Mouse (Mus musculus) forebrain, embryonic 15.5 days (tissue): ENCODE measurements around the gene Cd151. TPM values are rescaled to one million over a fixed set of nuclear protein-coding genes. Genes with fewer than 3 reads are reported as not detected.

ENCODE experiments used
- ATAC-seq: fragments of 200-750 bp; cut with Nextera tagmentation; replicated peaks from 2 replicates; pipeline ENCODE4 v1.8.0; 2017; ENCODE audit warnings: mild to moderate bottlenecking, moderate TSS enrichment, moderate library complexity
- H3K27ac ChIP-seq: fragments of 300-500 bp; sonication (generic); replicated peaks from 2 replicates; pipeline ENCODE4 v1.5.1; 2015; ENCODE audit warnings: mild to moderate bottlenecking, inconsistent platforms
- H3K27me3 ChIP-seq: fragments of 300-500 bp; sonication (generic); 2 replicates; pipeline ENCODE4 v1.6.1; 2015; ENCODE audit warnings: inconsistent platforms
- H3K36me3 ChIP-seq: fragments of 300-500 bp; sonication (generic); 2 replicates; pipeline ENCODE4 v1.6.1; 2015; ENCODE audit warnings: mild to moderate bottlenecking, inconsistent platforms
- H3K4me1 ChIP-seq: fragments of 300-500 bp; sonication (generic); 2 replicates; pipeline ENCODE4 v1.6.1; 2015; ENCODE audit warnings: inconsistent platforms
- H3K4me2 ChIP-seq: fragments of 300-500 bp; sonication (generic); replicated peaks from 2 replicates; pipeline ENCODE4 v1.6.1; 2015; ENCODE audit warnings: mild to moderate bottlenecking, inconsistent platforms
- H3K4me3 ChIP-seq: fragments of 300-500 bp; sonication (generic); 2 replicates; pipeline ENCODE4 v1.5.1; 2015; ENCODE audit warnings: mild to moderate bottlenecking, inconsistent platforms
- H3K9ac ChIP-seq: fragments of 300-500 bp; sonication (generic); replicated peaks from 2 replicates; pipeline ENCODE4 v1.6.1; 2015; ENCODE audit warnings: mild to moderate bottlenecking, inconsistent platforms
- H3K9me3 ChIP-seq: fragments of 300-500 bp; sonication (generic); 2 replicates; pipeline ENCODE4 v1.6.1; 2016; ENCODE audit warnings: inconsistent platforms
- WGBS: fragments of 180-500 bp; shearing (Covaris S2); methylation state at CpG from one replicate; pipeline ENCODE4 v1.1.7; 2015; ENCODE audit warnings: mixed read lengths; 5-methylcytosine and 5-hydroxymethylcytosine counted together
- polyA plus RNA-seq: library from polyadenylated mRNA; unstranded; fragments of >200 nt; fragmentation: Nextera tagmentation; extraction: Ambion mirVana; gene quantifications from 2 replicates; pipeline ENCODE4 v1.2.1, GENCODE M21; 2015

Gene Cd151
- 15.9 and 18.6 TPM in 2 replicates for polyA plus RNA-seq

DNA sequence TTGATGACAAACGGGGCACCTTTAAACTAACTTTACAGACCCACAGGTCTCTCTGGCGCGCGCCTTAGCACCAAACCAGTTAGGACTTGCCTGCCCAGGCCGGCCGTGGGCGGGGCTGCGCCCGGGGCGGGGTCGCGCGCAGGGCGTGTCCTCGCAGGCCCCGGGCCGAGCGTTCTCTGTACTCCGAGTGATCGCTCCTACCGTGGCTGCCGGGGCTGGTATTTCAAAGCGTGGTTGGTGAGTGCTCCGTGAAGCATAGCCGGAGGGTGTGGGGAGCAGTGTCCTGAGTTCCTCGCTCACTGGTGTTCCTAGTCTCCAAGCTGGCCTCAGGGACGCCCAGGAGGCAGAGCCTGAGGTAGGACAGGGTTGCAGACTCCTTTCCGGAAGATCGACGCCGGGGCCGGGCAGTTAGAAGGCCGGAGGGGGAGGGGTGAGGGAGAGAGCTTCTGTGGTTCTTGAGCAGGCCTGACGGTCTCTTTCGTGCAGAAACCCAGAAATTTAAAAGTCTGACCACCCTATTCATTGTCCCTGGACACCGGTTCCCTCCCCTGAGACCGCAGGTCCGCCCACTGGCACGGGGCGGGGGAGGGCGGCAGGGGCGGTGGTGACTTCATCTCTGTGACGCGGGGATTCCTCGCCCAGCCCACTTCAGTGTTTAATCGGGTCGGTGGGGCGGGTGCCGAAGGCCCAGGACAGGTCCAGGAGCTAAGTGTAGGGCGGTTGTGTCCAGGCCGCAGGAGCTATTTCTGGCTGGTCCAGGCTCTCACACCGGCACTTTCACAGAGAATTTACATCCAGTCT lies at the start of gene Cd151:
TSS of gene Cd151 (plus strand) at position 163 of the 801 bp plus-strand sequence.
- Histone ChIP-seq H3K27ac (peak within 1 kb of the TSS; percentile 79), H3K4me2 (peak within 1 kb of the TSS; percentile 56), H3K27me3 (peaks cover 43% of the 10 kb centered on the region), H3K9ac (peak within 1 kb of the TSS; percentile 82), H3K4me3 (peak within 1 kb of the TSS; percentile 67), H3K9me3 (no peaks in the 10 kb centered on the region), H3K4me1 (peaks cover 45% of the 10 kb centered on the region), H3K36me3 (peaks cover 24% of the 10 kb centered on the region)
- under 1% methylated on average over 52 of the region's 52 CpGs for WGBS
- ATAC-seq, result peak; percentile 44

DNA sequence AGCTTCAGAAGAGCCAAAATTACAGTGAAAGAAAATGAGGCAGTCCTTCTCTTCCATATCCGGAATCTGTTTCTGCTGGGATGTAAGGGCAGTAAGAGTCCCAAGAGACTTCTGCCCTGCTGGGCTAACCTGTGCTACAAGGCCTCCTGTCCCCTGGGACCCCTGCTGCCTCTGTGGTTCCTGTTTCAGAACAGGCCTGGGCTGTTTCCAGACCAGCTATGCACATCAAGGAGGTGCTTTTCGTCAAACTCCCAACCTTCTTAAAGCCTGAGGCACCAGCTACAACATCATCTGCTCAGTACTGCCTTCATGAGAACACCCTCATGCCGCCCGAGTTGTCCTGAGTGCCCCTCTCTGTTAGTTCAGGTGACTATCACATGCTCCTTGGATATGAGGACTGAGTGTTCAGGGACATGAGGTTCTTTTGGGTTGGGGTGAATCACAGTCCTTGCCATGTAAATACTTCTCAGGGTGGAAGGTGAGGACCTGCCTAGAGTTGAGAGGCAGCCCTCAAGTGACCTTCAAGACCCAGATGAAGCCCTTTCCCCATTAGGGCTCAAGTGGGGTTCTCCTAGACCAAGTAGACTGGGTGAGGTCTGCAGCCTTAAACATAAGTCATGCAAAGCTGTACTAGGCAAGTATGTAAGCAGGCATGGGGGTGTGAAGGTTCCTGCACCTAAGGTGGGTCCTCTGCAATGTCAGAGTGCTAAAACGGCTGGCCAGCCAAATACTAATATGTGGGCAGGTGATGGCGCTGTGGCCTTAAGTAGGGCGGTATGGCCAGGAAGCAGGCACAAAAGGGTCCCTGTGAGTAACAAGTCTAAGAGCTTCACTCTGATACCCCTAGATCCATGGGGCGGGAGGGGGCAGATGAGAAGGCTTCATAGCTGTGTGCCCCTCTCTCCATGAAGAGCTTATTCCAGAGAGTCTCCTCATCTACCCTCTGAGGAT lies 49.2 kb upstream of the Cd151 start:
- 76% methylated on average over 8 of the region's 8 CpGs for WGBS

DNA sequence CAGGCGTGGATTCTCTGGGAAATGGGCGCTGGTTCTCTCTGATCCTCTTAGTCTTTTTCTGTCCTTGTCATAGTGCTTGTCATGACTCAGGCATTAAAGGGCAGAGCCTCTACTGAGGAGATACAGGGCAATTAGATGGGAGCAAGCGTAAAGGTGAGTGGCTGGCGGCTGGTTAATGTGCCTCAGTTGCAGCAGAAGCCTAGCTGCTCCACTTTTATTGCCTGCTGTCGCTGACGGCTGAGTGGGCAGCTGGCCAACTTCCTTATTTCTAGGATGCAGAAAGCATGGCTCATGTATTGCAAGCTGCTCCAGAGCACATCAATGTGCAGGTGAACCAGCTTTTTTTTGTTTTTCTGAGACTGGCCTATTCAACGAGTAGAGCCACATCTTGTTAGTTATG lies 48.2 kb upstream of the Cd151 start:
- WGBS, result 65% methylated on average over 7 of the region's 7 CpGs
- ATAC-seq, result no peak
- no peaks in the 10 kb centered on the region for H3K36me3 ChIP-seq
- H3K4me3 ChIP-seq, result no peak overlapping the region
- H3K27me3 ChIP-seq, result no peaks in the 10 kb centered on the region
- H3K4me2 ChIP-seq, result no peak overlapping the region
- peaks cover 10% of the 10 kb centered on the region for H3K4me1 ChIP-seq
- no peak overlapping the region for H3K27ac ChIP-seq
- no peaks in the 10 kb centered on the region for H3K9me3 ChIP-seq
- no peak overlapping the region for H3K9ac ChIP-seq

More for the DNA sequence above, 49.2 kb upstream of the Cd151 start:
- H3K9me3 ChIP-seq, result no peaks in the 10 kb centered on the region
- H3K27me3 ChIP-seq, result no peaks in the 10 kb centered on the region
- H3K27ac ChIP-seq, result no peak overlapping the region
- ATAC-seq, result no peak
- H3K4me2 ChIP-seq, result no peak overlapping the region
- no peaks in the 10 kb centered on the region for H3K36me3 ChIP-seq
- H3K4me1 ChIP-seq, result peaks cover 15% of the 10 kb centered on the region
- no peak overlapping the region for H3K4me3 ChIP-seq
- no peak overlapping the region for H3K9ac ChIP-seq

DNA sequence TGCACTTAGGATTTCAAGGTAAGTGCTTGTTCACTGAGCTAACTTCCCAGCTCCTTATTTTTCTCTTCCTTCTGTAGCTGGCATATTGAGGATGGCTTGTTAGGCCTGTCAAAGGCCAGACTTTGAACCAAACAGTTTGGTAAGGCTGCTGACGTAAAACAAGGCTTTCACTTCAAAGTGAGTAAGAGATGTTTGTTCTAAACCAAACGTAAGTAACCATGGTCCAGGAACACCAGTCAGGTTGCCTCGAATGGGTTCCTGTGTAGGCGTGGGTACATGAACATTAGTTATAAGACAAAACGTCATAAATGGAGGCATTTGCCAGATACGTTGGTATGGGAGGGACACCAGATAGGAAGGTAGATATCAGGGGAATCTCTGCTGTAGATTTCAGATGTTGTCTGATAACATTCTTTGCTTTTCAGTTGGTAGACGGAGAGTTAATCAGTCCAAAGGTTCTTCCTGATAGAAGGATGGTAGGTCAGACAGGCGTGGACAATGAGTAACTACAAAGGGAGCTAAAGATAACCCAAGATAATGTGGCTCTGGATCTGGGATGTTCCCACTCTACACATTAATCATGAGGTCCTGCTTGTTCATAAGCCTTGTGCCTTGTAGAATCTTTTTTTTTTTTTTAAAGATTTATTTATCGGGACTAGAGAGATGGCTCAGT lies 47.0 kb upstream of the Cd151 start:
- H3K27ac ChIP-seq, result no peak overlapping the region
- WGBS, result 87% methylated on average over 9 of the region's 9 CpGs
- no peaks in the 10 kb centered on the region for H3K27me3 ChIP-seq
- H3K4me1 ChIP-seq, result peaks cover 4% of the 10 kb centered on the region; the same call in 1 of the 2 replicates
- no peaks in the 10 kb centered on the region for H3K9me3 ChIP-seq
- no peak overlapping the region for H3K4me2 ChIP-seq
- H3K9ac ChIP-seq, result no peak overlapping the region
- no peak overlapping the region for H3K4me3 ChIP-seq
- no peaks in the 10 kb centered on the region for H3K36me3 ChIP-seq
- ATAC-seq, result no peak

DNA sequence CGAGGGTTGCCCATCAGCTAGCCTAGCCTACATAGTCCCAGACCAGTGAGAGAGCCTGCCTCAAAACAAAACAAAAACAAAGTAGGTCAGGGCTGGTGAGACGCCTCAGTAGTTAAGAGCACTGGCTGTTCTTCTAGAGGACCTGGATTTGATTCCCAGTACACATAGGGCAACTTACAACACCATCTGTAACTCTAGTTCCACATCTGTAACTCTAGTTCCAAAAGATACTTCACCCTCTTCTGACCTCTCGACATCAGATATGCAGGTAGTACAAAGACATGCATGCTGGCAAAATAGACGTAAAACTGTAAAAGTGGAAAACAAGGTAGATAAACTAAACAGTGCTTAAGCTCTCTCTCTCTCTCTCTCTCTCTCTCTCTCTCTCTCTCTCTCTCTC lies 43.4 kb upstream of the Cd151 start:
- 73% methylated on average over 4 of the region's 4 CpGs for WGBS
- no peaks in the 10 kb centered on the region for H3K27me3 ChIP-seq
- no peak overlapping the region for H3K27ac ChIP-seq
- H3K9ac ChIP-seq, result no peak overlapping the region
- no peak overlapping the region for H3K4me3 ChIP-seq
- ATAC-seq, result no peak
- no peak overlapping the region for H3K4me2 ChIP-seq
- H3K9me3 ChIP-seq, result no peaks in the 10 kb centered on the region
- no peaks in the 10 kb centered on the region for H3K36me3 ChIP-seq
- peaks cover 10% of the 10 kb centered on the region for H3K4me1 ChIP-seq

DNA sequence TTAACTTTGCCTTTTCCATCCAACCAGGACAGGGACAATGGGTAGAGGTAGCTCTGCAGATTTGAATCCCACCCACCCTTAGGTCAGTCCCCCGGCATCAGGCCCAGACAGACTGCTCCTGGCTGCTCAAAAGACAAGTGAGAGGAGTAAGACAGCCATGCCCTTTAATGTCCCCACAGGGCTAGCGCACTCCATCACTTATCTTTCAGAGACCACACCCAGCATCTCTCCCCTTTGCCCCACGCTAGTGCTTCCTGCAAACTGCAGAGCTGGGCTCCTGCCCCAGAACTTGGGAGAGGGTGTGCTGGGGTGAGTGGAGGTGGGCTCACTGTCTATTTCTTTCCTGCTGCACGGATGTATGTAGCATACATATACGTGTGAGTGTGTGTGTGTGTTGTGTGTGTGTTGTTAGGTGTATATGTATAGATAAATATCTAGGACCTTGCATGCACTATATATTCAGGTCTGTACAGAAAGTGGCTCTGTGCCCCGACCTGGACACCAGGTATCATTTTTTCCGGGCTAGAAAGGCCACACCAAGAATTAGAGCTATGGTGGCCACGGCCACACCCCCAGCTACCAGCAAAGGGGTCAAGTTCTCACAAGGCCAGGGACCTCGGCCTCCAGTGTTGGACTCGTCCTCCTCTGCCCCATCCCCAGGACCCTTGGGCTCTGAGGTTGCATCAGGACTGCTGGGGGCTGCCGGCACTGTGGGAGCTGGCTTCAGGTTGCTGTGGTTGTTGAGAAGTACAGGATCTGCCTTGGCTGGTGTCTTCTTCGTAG lies 40.1 kb upstream of the Cd151 start:
- Histone ChIP-seq H3K4me1 (peaks cover 21% of the 10 kb centered on the region), H3K36me3 (peaks cover 22% of the 10 kb centered on the region), H3K4me2 (no peak overlapping the region), H3K9ac (no peak overlapping the region), H3K9me3 (no peaks in the 10 kb centered on the region), H3K27ac (no peak overlapping the region), H3K27me3 (no peaks in the 10 kb centered on the region), H3K4me3 (no peak overlapping the region)
- no peak for ATAC-seq
- 84% methylated on average over 12 of the region's 12 CpGs for WGBS

DNA sequence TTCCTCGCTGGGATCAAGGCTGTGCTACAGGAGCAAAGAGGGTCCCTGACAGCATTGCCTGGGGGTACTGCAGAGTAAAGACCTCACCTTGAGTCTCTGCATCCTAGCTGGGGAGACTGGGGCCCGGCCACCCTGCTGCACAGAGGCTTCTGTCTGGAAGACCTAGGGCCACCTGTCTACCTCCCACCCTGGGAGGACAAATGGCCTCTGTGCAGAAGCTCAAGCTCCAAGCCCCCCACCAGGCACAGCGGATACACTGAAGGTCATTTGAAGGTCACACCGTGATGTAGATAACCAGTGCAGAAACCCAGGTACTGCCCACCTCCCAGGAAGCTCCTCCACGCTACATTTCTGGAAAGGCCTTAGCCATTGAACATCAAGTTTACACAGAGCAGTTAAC lies 38.5 kb upstream of the Cd151 start:
- Histone ChIP-seq H3K27ac (peak overlapping the region; percentile 70), H3K4me1 (peaks cover 35% of the 10 kb centered on the region), H3K27me3 (no peaks in the 10 kb centered on the region), H3K9ac (peak overlapping the region; percentile 71), H3K9me3 (no peaks in the 10 kb centered on the region), H3K4me3 (peak overlapping the region; percentile 53), H3K4me2 (peak overlapping the region; percentile 88), H3K36me3 (peaks cover 22% of the 10 kb centered on the region)
- 44% methylated on average over 5 of the region's 5 CpGs for WGBS
- 0 out of 2 replicates have a peak, but pooled peaks have one; percentile 3 for ATAC-seq

DNA sequence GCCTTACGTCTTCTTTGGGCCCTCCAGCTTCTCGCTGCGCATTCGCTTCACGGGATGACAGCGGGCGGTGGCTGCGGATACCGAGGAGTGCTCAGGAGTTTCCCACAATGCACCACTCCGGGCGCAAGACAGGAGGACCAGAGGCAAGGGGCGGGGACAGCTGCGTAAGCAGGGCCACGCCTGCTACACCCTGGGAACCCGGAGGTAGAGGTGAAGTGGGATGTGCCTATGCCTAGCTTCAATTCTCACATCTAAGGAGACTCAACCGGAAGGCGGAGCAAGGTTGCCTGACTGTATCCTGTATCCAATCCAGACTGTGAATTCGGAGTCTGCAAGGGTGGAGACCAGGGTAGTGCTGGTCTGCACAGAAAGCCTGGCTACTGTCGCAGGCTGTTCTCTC lies 37.9 kb upstream of the Cd151 start, which contains the start of gene Cend1:
TSS of gene Cend1 (minus strand) at position 182 of the 400 bp plus-strand sequence.
- ATAC-seq, result peak; percentile 83
- Histone ChIP-seq H3K4me1 (peaks cover 40% of the 10 kb centered on the region), H3K36me3 (peaks cover 22% of the 10 kb centered on the region), H3K27me3 (no peaks in the 10 kb centered on the region), H3K9me3 (no peaks in the 10 kb centered on the region), H3K9ac (peak within 1 kb of the TSS; percentile 71), H3K4me2 (peak within 1 kb of the TSS; percentile 88), H3K27ac (peak within 1 kb of the TSS; percentile 70), H3K4me3 (peak within 1 kb of the TSS; percentile 53)
- 4% methylated on average over 19 of the region's 19 CpGs for WGBS

DNA sequence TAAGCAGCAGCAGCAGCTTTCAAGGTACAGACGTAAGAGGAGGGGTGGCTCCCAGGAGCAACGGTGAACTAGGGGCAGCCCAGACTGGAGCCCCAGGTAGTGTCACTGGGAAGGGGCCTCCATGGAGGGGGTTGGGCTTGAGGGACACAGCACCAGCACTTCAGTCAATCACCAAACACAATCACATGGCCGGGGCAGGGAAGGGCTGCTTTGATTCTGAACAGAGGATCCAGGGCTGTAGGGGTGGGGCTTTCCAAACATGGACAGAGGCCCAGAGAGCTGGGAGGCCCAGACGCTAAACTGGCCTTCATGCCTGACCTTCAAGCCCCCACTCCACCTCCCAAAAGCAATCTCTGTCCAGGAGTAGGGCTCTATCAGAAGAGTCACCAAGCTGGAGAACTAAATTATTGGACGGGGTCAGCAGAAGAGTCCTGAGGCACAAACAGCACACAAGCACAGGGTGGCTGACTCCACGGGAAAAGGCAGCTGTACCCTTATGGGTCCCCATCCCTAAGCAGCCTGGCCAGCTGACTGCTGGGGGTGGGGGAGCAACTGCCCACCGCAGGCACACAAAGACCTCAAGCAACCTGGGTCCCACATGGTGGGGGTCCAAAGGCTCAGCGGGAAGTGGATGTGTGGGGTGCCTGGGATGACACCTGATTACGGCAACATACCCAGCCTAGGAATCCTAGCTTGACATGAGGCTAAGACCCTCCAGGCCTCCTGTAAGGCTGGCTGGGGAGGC lies 37.2 kb upstream of the Cd151 start:
- Histone ChIP-seq H3K4me3 (peak overlapping the region; percentile 53), H3K9me3 (no peaks in the 10 kb centered on the region), H3K36me3 (peaks cover 22% of the 10 kb centered on the region), H3K27ac (peak overlapping the region; percentile 70), H3K4me2 (peak overlapping the region; percentile 88), H3K9ac (peak overlapping the region; percentile 71; the same call in 1 of the 2 replicates), H3K4me1 (peaks cover 46% of the 10 kb centered on the region), H3K27me3 (no peaks in the 10 kb centered on the region)
- no peak for ATAC-seq
- WGBS, result 62% methylated on average over 9 of the region's 9 CpGs

DNA sequence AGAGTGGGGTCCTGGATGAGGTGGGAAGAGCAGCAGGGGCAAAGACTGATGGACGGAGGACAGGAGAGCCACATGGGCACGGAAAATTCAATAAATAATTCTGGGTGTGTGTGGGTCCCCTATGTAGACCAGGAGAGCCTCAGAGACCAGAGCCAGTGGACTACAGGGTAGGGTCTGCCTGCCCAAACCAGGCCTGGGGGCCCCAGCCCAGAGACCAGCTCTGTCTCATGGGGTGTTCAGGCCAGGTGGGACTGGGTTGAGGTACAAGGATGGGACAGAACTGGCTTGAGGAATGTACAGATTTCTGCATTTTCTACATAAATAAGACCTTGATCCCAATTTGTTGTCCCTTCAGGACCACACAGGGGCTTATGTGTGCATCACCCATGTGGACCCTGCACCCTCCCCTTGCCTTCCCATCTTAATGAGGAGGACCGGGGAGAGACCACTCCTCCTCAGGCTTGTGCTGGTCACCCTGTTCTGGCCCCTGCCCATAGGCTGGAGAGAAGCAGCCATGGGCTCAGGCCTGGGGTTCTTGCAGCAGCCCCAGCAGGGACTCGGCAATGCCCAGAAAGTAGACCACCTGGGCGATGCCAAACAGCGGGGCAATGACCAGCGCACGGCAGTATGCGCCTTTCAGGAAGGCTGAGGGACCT lies 36.5 kb upstream of the Cd151 start:
- Histone ChIP-seq H3K4me3 (no peak overlapping the region), H3K9me3 (no peaks in the 10 kb centered on the region), H3K27me3 (no peaks in the 10 kb centered on the region), H3K9ac (no peak overlapping the region), H3K4me2 (no peak overlapping the region), H3K4me1 (peaks cover 52% of the 10 kb centered on the region), H3K36me3 (peaks cover 22% of the 10 kb centered on the region), H3K27ac (no peak overlapping the region)
- ATAC-seq, result no peak
- WGBS, result 96% methylated on average over 9 of the region's 9 CpGs
